Mouse (Mus musculus) heart, postnatal 0 days (tissue): ENCODE measurements at regions not wholly inside any gene's neighbourhood (a gene's known extent, or its start where the extent isn't known, plus 50 kb on each side); places are given as distances from the start of the nearest gene placed in this dataset.

Experiments used
- CTCF ChIP-seq: IDR thresholded peaks from 2 replicates; pipeline ENCODE4 v1.5.1; 2016; ENCODE audit warnings: antibody characterized with exemption, control low read depth, low read depth
- EP300 ChIP-seq: IDR thresholded peaks from 2 replicates; pipeline ENCODE4 v1.6.1; 2016; ENCODE audit warnings: antibody characterized with exemption, low read depth

DNA sequence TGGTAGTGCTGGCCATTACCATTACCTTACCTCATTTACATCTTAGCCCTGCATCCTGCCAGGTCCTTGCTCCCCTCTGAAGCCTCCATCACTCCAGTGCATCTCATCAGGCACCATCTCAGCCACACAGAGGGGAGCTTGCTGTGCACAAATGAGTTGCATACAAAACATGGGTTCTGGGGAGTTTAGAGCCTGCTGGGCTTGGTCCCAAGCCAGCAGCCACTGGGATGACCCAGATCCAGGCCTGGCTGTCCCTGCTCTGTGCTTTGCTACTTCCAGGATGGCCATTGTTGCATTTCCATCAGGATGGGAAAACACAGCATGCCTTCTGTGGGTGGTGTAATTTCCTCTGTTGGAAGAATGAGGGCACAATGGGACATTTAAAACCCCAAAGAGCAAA lies 660.8 kb downstream of the Stpg2 start:
- no peak for TF ChIP-seq CTCF
- TF ChIP-seq EP300: no peak
